Mouse (Mus musculus) C2C12 (cell line): ENCODE data around the gene D3Ertd254e.

Experiments used
- CEBPB ChIP-seq: IDR thresholded peaks from one replicate; pipeline ENCODE4 v1.6.1; 2011; ENCODE audit warnings: low read depth, mild to moderate bottlenecking, control low read depth, moderate library complexity
- CTCF ChIP-seq: IDR thresholded peaks from one replicate; pipeline ENCODE4 v1.5.1; 2011; ENCODE audit not compliant: control insufficient read depth, insufficient read depth, insufficient read length
- MAX ChIP-seq: IDR thresholded peaks from one replicate; pipeline ENCODE4 v1.6.1; 2011; ENCODE audit warnings: mild to moderate bottlenecking, control low read depth
- MYOD1 ChIP-seq: IDR thresholded peaks from one replicate; pipeline ENCODE4 v1.6.1; 2011; ENCODE audit warnings: low read depth; ENCODE audit not compliant: control insufficient read depth, insufficient read length

GRCm38 (mm10) chr3:36212758-36213157, 61.9 kb downstream of the D3Ertd254e start:
- TF ChIP-seq CTCF, result no peak
- TF ChIP-seq CEBPB, result no peak
- no peak for TF ChIP-seq MAX
- no peak for TF ChIP-seq MYOD1
